In genomic region chr6:86472100-86472955, GRCm38 (mm10) we compare ENCODE assay signal across 8 mouse cellular contexts. TPM values are rescaled to one million over a fixed set of nuclear protein-coding genes. Genes with fewer than 3 reads are reported as not detected.
DNase-seq lines count a peak whose midpoint lies in the region; ATAC-seq and TF ChIP-seq lines count a peak whose summit lies in the region.

No protein-coding gene starts in this region.

- TF ChIP-seq CTCF in Patski (IDR thresholded peaks at IDR 0.05), result peak; percentile 100

- H3K27me3 ChIP-seq in Patski, result no peaks in the 10 kb centered on the region
- H3K27me3 ChIP-seq in hindbrain, embryonic 13.5 days, result no peaks in the 10 kb centered on the region

- H3K9me3 ChIP-seq in hindbrain, embryonic 13.5 days, result no peaks in the 10 kb centered on the region

- CTCF ChIA-PET in Patski (lab: Charles Lee), result interaction anchor here (0.9 to 1.4 kb wide), 4 partner anchors 11 to 69 kb away, joined by 3 to 4 read pairs (median 3); no protein-coding TSS in a partner anchor

- H3K27ac ChIP-seq in hindbrain, embryonic 13.5 days, result peak overlapping the region; percentile 96

- in situ Hi-C loops in Patski (cut with MboI; ENCODE audit: low pct_unique_long_range_greater_than_20kb), result no loop called here

- POLR2A ChIA-PET in Patski (lab: Charles Lee), result interaction anchor here (0.6 to 3.6 kb wide), 5 partner anchors 9 to 1112 kb away, joined by 3 to 29 read pairs (median 3); no protein-coding TSS in a partner anchor

- H3K4me3 ChIP-seq in hindbrain, embryonic 13.5 days, result peak overlapping the region; percentile 39

- H3K36me3 ChIP-seq in hindbrain, embryonic 13.5 days, result peaks cover 24% of the 10 kb centered on the region

- H3K4me2 ChIP-seq in hindbrain, embryonic 13.5 days, result peak overlapping the region; percentile 69

- H3K9ac ChIP-seq in hindbrain, embryonic 13.5 days, result peak overlapping the region; percentile 75

- under 1% methylated on average over 56 of the region's 56 CpGs for WGBS in hindbrain, embryonic 13.5 days

- peak; percentile 70 for ATAC-seq in Patski
- ATAC-seq in hindbrain, embryonic 13.5 days (ENCODE audit: low FRiP score), result peak; percentile 95

- peak; percentile 90 for DNase-seq in Patski (ENCODE audit: low read depth, low spot score)
- DNase-seq in cerebellum, postnatal 14 days, result peak; percentile 100
- DNase-seq in frontal cortex, postnatal 14 days (ENCODE audit: low spot score in 2 of 2), result peak; percentile 99 to 100
- peak; percentile 99 for DNase-seq in layer of hippocampus, postnatal 25 days (ENCODE audit: extremely low spot score in 1 of 2, low spot score in 1 of 2)
- DNase-seq in lung, postnatal 25 days (ENCODE audit: low spot score), result peak; percentile 99
- peak; percentile 99 for DNase-seq in retina, embryonic 14.5 days (ENCODE audit: low spot score)
- peak; percentile 100 for DNase-seq in thymus, postnatal 4 days

- H3K4me1 ChIP-seq in hindbrain, embryonic 13.5 days (replicated peaks), result peaks cover 24% of the 10 kb centered on the region

RNA-seq across cellular contexts. Expression of gene C87436, which starts 34.2 kb away (rescaled TPM):
- polyA plus RNA-seq in Patski (2021), result 16.1 TPM
- polyA plus RNA-seq in hindbrain, embryonic 13.5 days (2015; fragmentation: Nextera tagmentation; extraction: Ambion mirVana), result 25.7 and 28.0 TPM in 2 replicates
- total RNA-seq in layer of hippocampus, postnatal 25 days (2021), result 10 to 100 TPM; 16.1 to 17.4 TPM

RNA-seq across cellular contexts. Expression of gene Gm44790, which starts 45.9 kb away (rescaled TPM):
- polyA plus RNA-seq in Patski (2021), result 3.1 TPM
- 0.52 TPM in 1 of 2 replicates, not detected in the other for polyA plus RNA-seq in hindbrain, embryonic 13.5 days (2015; fragmentation: Nextera tagmentation; extraction: Ambion mirVana)
- total RNA-seq in layer of hippocampus, postnatal 25 days (2021), result 1 to 10 TPM in 1 of 2 experiments, under 1 TPM in 1; 0.92 to 3.0 TPM

RNA-seq across cellular contexts. Expression of gene Pcbp1, which starts 53.8 kb away (rescaled TPM):
- polyA plus RNA-seq in Patski (2021), result 240 TPM
- 268 and 333 TPM in 2 replicates for polyA plus RNA-seq in hindbrain, embryonic 13.5 days (2015; fragmentation: Nextera tagmentation; extraction: Ambion mirVana)
- total RNA-seq in layer of hippocampus, postnatal 25 days (2021), result 100 to 1,000 TPM; 187 to 192 TPM

Comparison
In these comparisons a context has a peak if more than half of its experiments do, and no peak if none do; other contexts are left out.
1. Peak in every context shown above with its lines: DNase-seq, ATAC-seq, H3K4me3 ChIP-seq and H3K27ac ChIP-seq.